Mouse (Mus musculus): ENCODE results near the gene Nucb2. TPM values are rescaled to one million over a fixed set of nuclear protein-coding genes. Genes with fewer than 3 reads are reported as not detected.

Gene Nucb2
- 5.2 and 9.1 TPM in 2 replicates for polyA plus RNA-seq (2012; ENCODE audit: insufficient read depth, insufficient read length, missing spikeins)

DNA sequence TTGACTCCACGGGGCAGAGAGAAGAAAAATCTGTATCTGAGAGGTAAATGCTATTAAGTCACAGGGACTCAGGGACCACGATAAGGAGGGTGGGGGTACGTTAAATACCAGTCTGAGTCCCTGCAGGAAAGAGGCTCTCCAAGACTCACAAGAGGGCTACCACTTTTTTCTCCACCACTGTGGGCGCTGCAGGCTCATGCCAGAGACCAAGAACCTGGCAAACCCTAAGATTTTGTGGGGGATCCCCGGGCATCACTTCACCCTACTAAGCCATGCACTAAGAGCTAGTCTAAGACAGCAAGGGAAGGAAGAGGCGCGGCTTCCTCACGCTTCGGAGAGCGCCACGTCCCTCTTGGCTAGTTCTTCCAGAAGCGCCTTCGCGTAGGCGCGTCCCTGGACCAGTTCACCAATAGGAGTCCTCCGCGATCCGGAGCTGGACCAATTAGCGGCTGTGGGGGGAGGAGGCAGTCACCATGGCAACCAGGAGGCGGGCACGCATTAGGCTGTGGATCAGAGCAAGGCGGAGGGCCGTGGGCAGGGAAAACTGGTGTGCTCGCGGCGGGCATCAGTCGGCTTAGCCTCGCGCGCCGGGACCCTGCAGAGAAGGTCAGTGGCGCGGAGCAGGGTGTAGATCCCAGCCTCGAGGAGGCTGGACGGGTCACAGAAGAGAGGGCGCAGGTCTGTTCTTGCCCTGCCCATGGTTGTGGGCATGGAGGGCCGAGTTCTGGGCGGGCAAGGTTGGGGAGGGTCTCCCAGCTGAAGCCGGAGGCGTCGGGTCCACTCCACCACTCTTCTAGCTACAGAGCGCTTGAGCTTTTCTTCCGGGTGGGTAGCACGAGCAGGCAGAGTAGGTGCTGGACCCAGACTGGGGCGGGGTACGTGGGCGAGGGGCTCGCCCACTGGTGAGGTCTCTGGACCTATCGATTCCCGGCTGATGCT, at the start of gene Nucb2:
TSS of gene Nucb2 (plus strand) at position 491 of the 939 bp plus-strand sequence.
- Histone ChIP-seq H3K27ac (replicated peaks; ENCODE audit: low read depth, low read length) (peak within 1 kb of the TSS; percentile 26; the same call in 1 of the 2 replicates), H3K4me1 (ENCODE audit: control insufficient read depth, insufficient read depth, insufficient read length, low read length) (peaks cover 4% of the 10 kb centered on the region; the same call in 1 of the 2 replicates), H3K4me3 (ENCODE audit: insufficient read depth, low read depth, low read length) (peak within 1 kb of the TSS; percentile 74)

GRCm38 (mm10) chr7:116456964-116457363, 47.2 kb upstream of the Nucb2 start:
- H3K27ac ChIP-seq (replicated peaks; ENCODE audit: low read depth, low read length), result peak overlapping the region; percentile 68
- no peak overlapping the region for H3K4me3 ChIP-seq (ENCODE audit: insufficient read depth, low read depth, low read length)
- peaks cover 8% of the 10 kb centered on the region; the same call in 1 of the 2 replicates for H3K4me1 ChIP-seq (ENCODE audit: control insufficient read depth, insufficient read depth, insufficient read length, low read length)

GRCm38 (mm10) chr7:116457391-116457790, 46.8 kb upstream of the Nucb2 start:
- H3K27ac ChIP-seq (replicated peaks; ENCODE audit: low read depth, low read length), result peak overlapping the region; percentile 68
- no peak overlapping the region for H3K4me3 ChIP-seq (ENCODE audit: insufficient read depth, low read depth, low read length)

DNA sequence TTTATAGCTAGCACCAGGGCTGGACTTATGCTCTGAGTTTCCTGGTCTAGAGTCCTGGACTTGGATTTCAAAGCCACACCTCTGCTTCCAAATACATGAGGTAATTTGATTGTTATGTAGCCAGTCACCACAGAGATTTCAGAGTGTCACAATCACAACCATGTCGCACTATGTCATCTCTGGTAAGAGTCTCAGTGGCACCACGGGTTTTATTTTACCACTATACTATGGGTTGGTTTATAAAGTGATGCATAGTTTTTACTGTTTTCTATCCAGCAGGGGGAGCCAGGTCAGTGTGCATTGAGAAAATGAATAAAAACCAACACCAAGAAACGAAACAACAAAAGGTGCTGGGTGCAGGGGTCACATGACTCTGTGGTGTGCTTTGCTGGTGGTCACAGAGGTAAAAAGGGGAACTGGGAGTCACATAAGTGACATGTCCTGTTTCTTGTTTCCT, 45.2 kb upstream of the Nucb2 start:
- Histone ChIP-seq H3K4me3 (ENCODE audit: insufficient read depth, low read depth, low read length) (no peak overlapping the region), H3K27ac (replicated peaks; ENCODE audit: low read depth, low read length) (no peak overlapping the region), H3K4me1 (ENCODE audit: control insufficient read depth, insufficient read depth, insufficient read length, low read length) (peaks cover 8% of the 10 kb centered on the region; the same call in 1 of the 2 replicates)

More at GRCm38 (mm10) chr7:116457391-116457790, 46.8 kb upstream of the Nucb2 start:
- H3K4me1 ChIP-seq (ENCODE audit: control insufficient read depth, insufficient read depth, insufficient read length, low read length), result peaks cover 8% of the 10 kb centered on the region; the same call in 1 of the 2 replicates

DNA sequence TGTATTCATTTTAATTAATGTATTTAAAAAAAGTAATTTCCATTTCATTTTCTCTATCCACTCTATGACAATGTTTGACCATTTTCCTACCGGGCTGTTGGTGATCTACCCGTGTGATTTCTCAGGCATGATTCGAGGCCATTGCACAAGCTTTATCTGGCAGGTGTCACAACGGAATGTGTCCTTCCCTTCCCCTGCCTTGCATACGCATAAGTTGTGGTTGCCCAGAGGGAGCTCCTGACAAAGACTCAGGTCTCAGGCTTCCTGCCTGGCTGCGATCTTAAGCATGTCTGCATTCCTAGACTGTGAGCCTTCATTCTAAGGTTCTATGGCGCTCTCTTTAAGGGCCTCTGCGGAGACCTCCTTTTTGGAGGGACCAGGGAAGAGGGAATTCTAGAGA, 42.1 kb upstream of the Nucb2 start:
- peaks cover 8% of the 10 kb centered on the region; the same call in 1 of the 2 replicates for H3K4me1 ChIP-seq (ENCODE audit: control insufficient read depth, insufficient read depth, insufficient read length, low read length)
- no peak overlapping the region for H3K4me3 ChIP-seq (ENCODE audit: insufficient read depth, low read depth, low read length)
- H3K27ac ChIP-seq (replicated peaks; ENCODE audit: low read depth, low read length), result no peak overlapping the region

DNA sequence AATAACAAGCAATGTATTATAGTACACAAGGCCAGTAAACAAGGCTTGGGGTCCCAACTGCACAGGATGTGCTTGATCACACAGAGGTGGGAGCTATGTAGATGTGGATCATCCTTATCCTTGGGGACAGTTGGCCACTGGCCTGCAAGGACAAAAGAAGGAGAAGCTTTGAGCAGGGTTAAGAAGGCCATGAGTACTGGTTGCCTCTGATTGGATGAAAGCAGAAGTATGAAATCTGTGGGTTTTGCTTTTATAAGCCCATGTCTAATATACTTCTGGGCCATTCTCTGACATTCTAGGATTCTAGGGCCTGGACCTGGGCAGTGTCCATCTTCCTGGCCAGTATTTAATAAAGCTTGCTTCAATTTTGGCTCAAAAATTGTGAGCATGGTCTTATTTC, 28.3 kb upstream of the Nucb2 start:
- no peaks in the 10 kb centered on the region for H3K4me1 ChIP-seq (ENCODE audit: control insufficient read depth, insufficient read depth, insufficient read length, low read length)
- no peak overlapping the region for H3K4me3 ChIP-seq (ENCODE audit: insufficient read depth, low read depth, low read length)
- no peak overlapping the region for H3K27ac ChIP-seq (replicated peaks; ENCODE audit: low read depth, low read length)

DNA sequence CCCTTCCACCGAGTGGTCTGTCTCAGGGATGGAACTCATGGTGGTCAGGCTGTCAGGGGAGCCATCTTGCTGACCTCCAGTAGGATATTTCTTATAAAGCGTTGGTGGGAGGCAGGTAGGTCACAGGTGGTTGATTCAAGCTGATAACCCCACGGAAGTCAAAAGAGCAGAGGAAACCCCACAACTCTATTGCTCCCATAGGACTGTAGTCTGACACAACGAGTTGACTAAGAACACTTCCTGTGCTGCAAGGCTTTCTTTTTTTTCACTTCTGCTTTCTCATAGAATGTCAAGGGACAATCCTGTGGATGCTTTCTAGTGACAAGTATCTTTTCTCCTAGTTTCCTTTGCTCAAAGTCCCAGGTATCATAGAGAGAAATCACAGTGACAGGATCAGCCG, 27.9 kb upstream of the Nucb2 start:
- H3K4me1 ChIP-seq (ENCODE audit: control insufficient read depth, insufficient read depth, insufficient read length, low read length), result no peaks in the 10 kb centered on the region
- no peak overlapping the region for H3K4me3 ChIP-seq (ENCODE audit: insufficient read depth, low read depth, low read length)
- no peak overlapping the region for H3K27ac ChIP-seq (replicated peaks; ENCODE audit: low read depth, low read length)

GRCm38 (mm10) chr7:116483106-116483505, 21.1 kb upstream of the Nucb2 start:
- Histone ChIP-seq H3K27ac (replicated peaks; ENCODE audit: low read depth, low read length) (no peak overlapping the region), H3K4me3 (ENCODE audit: insufficient read depth, low read depth, low read length) (no peak overlapping the region)

DNA sequence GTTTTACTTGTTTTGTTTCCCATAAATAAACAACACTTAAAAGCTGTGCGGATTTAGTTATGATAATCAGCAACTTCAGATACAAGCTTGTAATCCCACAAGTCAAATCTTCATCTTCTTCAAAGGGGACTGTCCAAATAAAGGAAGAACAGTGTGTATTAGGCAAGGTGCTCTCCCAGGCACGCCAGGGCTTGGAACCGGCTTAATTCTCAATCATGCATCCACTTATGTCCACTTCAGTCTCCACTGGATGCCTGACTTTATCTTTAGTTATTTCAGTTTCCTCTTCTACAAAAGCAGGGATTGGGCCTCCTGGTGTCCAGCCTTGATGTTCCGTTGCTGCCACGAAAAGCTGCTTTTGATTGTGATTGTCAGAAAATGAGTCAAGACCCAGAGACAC, 20.4 kb upstream of the Nucb2 start:
- H3K27ac ChIP-seq (replicated peaks; ENCODE audit: low read depth, low read length), result no peak overlapping the region
- H3K4me1 ChIP-seq (ENCODE audit: control insufficient read depth, insufficient read depth, insufficient read length, low read length), result 0 out of 2 replicates have a peak, but pooled peaks cover 2% of the 10 kb centered on the region
- no peak overlapping the region for H3K4me3 ChIP-seq (ENCODE audit: insufficient read depth, low read depth, low read length)

More at GRCm38 (mm10) chr7:116483106-116483505, 21.1 kb upstream of the Nucb2 start:
- H3K4me1 ChIP-seq (ENCODE audit: control insufficient read depth, insufficient read depth, insufficient read length, low read length), result 0 out of 2 replicates have a peak, but pooled peaks cover 2% of the 10 kb centered on the region

DNA sequence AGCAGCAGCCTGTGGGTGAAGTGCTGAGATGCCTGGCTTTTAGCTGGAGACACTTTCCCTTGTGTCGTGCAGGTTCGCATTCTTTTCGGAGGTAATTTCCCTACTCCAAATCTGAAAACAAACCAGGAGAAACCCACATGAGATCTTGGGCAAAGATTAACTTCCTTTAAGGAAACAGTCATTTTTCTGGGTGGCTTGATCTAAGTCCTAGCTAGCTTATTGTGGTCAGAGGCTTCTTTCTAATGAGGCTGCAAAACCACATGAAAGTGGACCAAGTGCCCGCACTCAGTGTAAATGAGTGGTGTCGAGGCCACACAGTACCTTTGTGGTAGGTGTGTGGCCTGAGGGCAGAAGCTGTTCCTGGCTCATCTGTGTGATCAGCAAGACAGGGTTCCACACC, 20.0 kb upstream of the Nucb2 start:
- Histone ChIP-seq H3K4me3 (ENCODE audit: insufficient read depth, low read depth, low read length) (no peak overlapping the region), H3K4me1 (ENCODE audit: control insufficient read depth, insufficient read depth, insufficient read length, low read length) (0 out of 2 replicates have a peak, but pooled peaks cover 2% of the 10 kb centered on the region), H3K27ac (replicated peaks; ENCODE audit: low read depth, low read length) (no peak overlapping the region)

DNA sequence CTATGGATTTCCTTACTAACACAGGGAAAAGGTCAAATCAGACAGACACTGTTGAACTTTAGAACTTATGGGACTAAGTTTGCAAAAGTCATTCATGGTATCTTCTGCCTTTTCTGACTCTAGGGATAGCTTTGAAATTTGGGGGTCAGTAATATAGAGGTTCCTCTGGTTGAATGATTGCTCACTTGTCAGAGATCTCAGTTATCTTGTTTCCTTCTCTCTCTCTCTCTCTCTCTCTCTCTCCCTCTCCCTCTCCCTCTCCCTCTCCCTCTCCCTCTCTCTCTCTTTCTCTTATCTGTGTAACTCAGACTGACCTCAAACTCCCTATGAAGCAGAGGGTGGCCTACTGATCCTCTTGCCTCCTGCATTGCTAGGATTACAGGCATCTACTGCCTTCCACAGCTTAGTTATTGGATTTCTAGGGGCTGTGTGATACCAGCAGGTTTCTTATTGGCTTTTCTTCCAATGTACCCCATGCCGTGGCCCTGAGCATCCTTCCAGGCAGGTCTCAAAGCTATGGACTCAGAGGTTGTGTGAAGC, 19.0 kb upstream of the Nucb2 start:
- Histone ChIP-seq H3K4me1 (ENCODE audit: control insufficient read depth, insufficient read depth, insufficient read length, low read length) (0 out of 2 replicates have a peak, but pooled peaks cover 2% of the 10 kb centered on the region), H3K27ac (replicated peaks; ENCODE audit: low read depth, low read length) (no peak overlapping the region), H3K4me3 (ENCODE audit: insufficient read depth, low read depth, low read length) (no peak overlapping the region)

GRCm38 (mm10) chr7:116491113-116491512, 13.1 kb upstream of the Nucb2 start:
- no peaks in the 10 kb centered on the region for H3K4me1 ChIP-seq (ENCODE audit: control insufficient read depth, insufficient read depth, insufficient read length, low read length)
- no peak overlapping the region for H3K4me3 ChIP-seq (ENCODE audit: insufficient read depth, low read depth, low read length)
- no peak overlapping the region for H3K27ac ChIP-seq (replicated peaks; ENCODE audit: low read depth, low read length)

- no peak overlapping the region for H3K27ac ChIP-seq (replicated peaks; ENCODE audit: low read depth, low read length)
- H3K4me1 ChIP-seq (ENCODE audit: control insufficient read depth, insufficient read depth, insufficient read length, low read length), result no peaks in the 10 kb centered on the region
- H3K4me3 ChIP-seq (ENCODE audit: insufficient read depth, low read depth, low read length), result no peak overlapping the region
Measured at GRCm38 (mm10) chr7:116493267-116494003, 10.7 kb upstream of the Nucb2 start.

DNA sequence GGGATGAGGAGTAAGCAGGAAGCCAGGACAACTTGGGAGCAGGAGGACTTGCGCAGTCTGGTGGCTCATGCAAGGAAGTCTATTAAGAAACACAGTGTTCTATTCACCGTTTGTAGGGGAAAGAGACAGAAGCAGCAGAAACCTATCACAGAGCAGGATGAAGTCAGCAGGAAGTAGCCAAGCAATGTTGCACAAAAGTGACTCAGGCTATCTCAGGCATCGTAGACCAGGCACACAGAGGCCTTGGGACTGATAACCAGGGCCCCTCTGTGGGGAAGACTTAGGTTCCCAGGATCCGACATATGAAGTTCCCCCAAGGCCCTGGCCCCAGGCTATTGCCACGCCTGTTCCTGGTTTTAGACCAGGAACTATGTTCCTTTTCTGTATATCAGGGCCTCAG, 9.6 kb upstream of the Nucb2 start:
- H3K4me1 ChIP-seq (ENCODE audit: control insufficient read depth, insufficient read depth, insufficient read length, low read length), result no peaks in the 10 kb centered on the region
- no peak overlapping the region for H3K4me3 ChIP-seq (ENCODE audit: insufficient read depth, low read depth, low read length)
- H3K27ac ChIP-seq (replicated peaks; ENCODE audit: low read depth, low read length), result no peak overlapping the region

GRCm38 (mm10) chr7:116496760-116497159, 7.4 kb upstream of the Nucb2 start:
- H3K27ac ChIP-seq (replicated peaks; ENCODE audit: low read depth, low read length), result no peak overlapping the region

More at GRCm38 (mm10) chr7:116496760-116497159, 7.4 kb upstream of the Nucb2 start:
- Histone ChIP-seq H3K4me3 (ENCODE audit: insufficient read depth, low read depth, low read length) (no peak overlapping the region), H3K4me1 (ENCODE audit: control insufficient read depth, insufficient read depth, insufficient read length, low read length) (no peaks in the 10 kb centered on the region)
